Mouse (Mus musculus) hindbrain, embryonic 11.5 days (tissue): ENCODE measurements at regions not wholly inside any gene's neighbourhood (a gene's known extent, or its start where the extent isn't known, plus 50 kb on each side); places are given as distances from the start of the nearest gene placed in this dataset.
"Not testable (repeated sequence)": the region's sequence is repeated elsewhere in the genome, so short reads cannot be mapped to it uniquely, and the experiment has no call there.

Experiments used
- ATAC-seq: fragments of 200-750 bp; cut with Nextera tagmentation; 2 replicates; pipeline ENCODE4 v1.8.0; 2017; ENCODE audit warnings: mild to moderate bottlenecking, moderate TSS enrichment, moderate library complexity; ENCODE audit not compliant: low FRiP score
- DNase-seq: peaks from one replicate; pipeline ENCODE4 v3.0.0-alpha.2; 2015; ENCODE audit warnings: low spot score
- H3K27ac ChIP-seq: fragments of 300-500 bp; sonication (generic); 2 replicates; pipeline ENCODE4 v1.5.1; 2014; ENCODE audit warnings: mild to moderate bottlenecking, low read depth, low read length
- H3K27me3 ChIP-seq: fragments of 300-500 bp; sonication (generic); 2 replicates; pipeline ENCODE4 v1.6.1; 2014; ENCODE audit warnings: mild to moderate bottlenecking, low read length, moderate library complexity, mixed read lengths; ENCODE audit not compliant: control insufficient read depth, insufficient read depth
- H3K36me3 ChIP-seq: fragments of 300-500 bp; sonication (generic); 2 replicates; pipeline ENCODE4 v1.6.1; 2014; ENCODE audit warnings: mild to moderate bottlenecking, low read length, moderate library complexity, mixed read lengths; ENCODE audit not compliant: control insufficient read depth, insufficient read depth
- H3K4me1 ChIP-seq: fragments of 300-500 bp; sonication (generic); replicated peaks from 2 replicates; pipeline ENCODE4 v1.6.1; 2014; ENCODE audit warnings: low read length, mixed read lengths; ENCODE audit not compliant: control insufficient read depth, insufficient read depth
- H3K4me2 ChIP-seq: fragments of 300-500 bp; sonication (generic); replicated peaks from 2 replicates; pipeline ENCODE4 v1.6.1; 2014; ENCODE audit warnings: mild to moderate bottlenecking, low read depth, low read length
- H3K4me3 ChIP-seq: fragments of 300-500 bp; sonication (generic); 2 replicates; pipeline ENCODE4 v1.5.1; 2014; ENCODE audit warnings: low read depth, low read length
- H3K9ac ChIP-seq: fragments of 300-500 bp; sonication (generic); 2 replicates; pipeline ENCODE4 v1.6.1; 2014; ENCODE audit warnings: low read depth, low read length
- H3K9me3 ChIP-seq: fragments of 300-500 bp; sonication (generic); 2 replicates; pipeline ENCODE4 v1.6.1; 2016; ENCODE audit warnings: low read length; ENCODE audit not compliant: control insufficient read depth
- WGBS: fragments of 180-500 bp; shearing (Covaris S2); extraction: QIAGEN DNeasy Blood & Tissue Kit; methylation state at CpG from one replicate; pipeline ENCODE4 v1.1.7; 2014; 5-methylcytosine and 5-hydroxymethylcytosine counted together

GRCm38 (mm10) chr8:89498088-89498695 lies 454.2 kb upstream of the Sall1 start:
- DNase-seq (no peak), ATAC-seq (no peak)
- Histone ChIP-seq H3K9me3 (no peaks in the 10 kb centered on the region), H3K36me3 (no peaks in the 10 kb centered on the region), H3K27ac (no peak overlapping the region), H3K4me2 (no peak overlapping the region), H3K27me3 (no peaks in the 10 kb centered on the region), H3K4me3 (no peak overlapping the region), H3K4me1 (no peaks in the 10 kb centered on the region), H3K9ac (no peak overlapping the region)
- 59% methylated on average over 6 of the region's 6 CpGs for WGBS

- H3K4me3 ChIP-seq, result no peak overlapping the region
- no peak overlapping the region for H3K9ac ChIP-seq
- no peak for ATAC-seq
- H3K27me3 ChIP-seq, result no peaks in the 10 kb centered on the region
- H3K36me3 ChIP-seq, result no peaks in the 10 kb centered on the region
- H3K9me3 ChIP-seq, result no peaks in the 10 kb centered on the region
- H3K4me1 ChIP-seq, result no peaks in the 10 kb centered on the region
- no peak overlapping the region for H3K4me2 ChIP-seq
- H3K27ac ChIP-seq, result no peak overlapping the region
- DNase-seq, result no peak
Observed at GRCm38 (mm10) chr8:89492336-89492735, 448.4 kb upstream of the Sall1 start.

- 63% methylated on average over 1 of the region's 1 CpGs for WGBS
Observed at GRCm38 (mm10) chr8:89482481-89482880, 438.5 kb upstream of the Sall1 start.

GRCm38 (mm10) chr8:89476930-89477329 lies 433.0 kb upstream of the Sall1 start:
- Histone ChIP-seq H3K36me3 (no peaks in the 10 kb centered on the region), H3K4me2 (no peak overlapping the region), H3K27ac (no peak overlapping the region), H3K4me1 (no peaks in the 10 kb centered on the region), H3K27me3 (no peaks in the 10 kb centered on the region), H3K9ac (no peak overlapping the region), H3K9me3 (no peaks in the 10 kb centered on the region), H3K4me3 (no peak overlapping the region)
- WGBS, result 34% methylated on average over 4 of the region's 4 CpGs
- DNase-seq, result peak; percentile 14
- no peak for ATAC-seq

More at GRCm38 (mm10) chr8:89482481-89482880, 438.5 kb upstream of the Sall1 start:
- H3K4me1 ChIP-seq, DNase-seq, H3K36me3 ChIP-seq, H3K4me2 ChIP-seq, H3K9me3 ChIP-seq, H3K27ac ChIP-seq, H3K27me3 ChIP-seq, H3K4me3 ChIP-seq, ATAC-seq, H3K9ac ChIP-seq: not testable (repeated sequence)

- DNase-seq (no peak), ATAC-seq (no peak)
- Histone ChIP-seq H3K4me3 (no peak overlapping the region), H3K4me1 (no peaks in the 10 kb centered on the region), H3K9ac (no peak overlapping the region), H3K27me3 (no peaks in the 10 kb centered on the region), H3K27ac (no peak overlapping the region), H3K4me2 (no peak overlapping the region), H3K9me3 (no peaks in the 10 kb centered on the region), H3K36me3 (no peaks in the 10 kb centered on the region)
- 86% methylated on average over 5 of the region's 5 CpGs for WGBS
Observed at GRCm38 (mm10) chr8:89471116-89471515, 427.2 kb upstream of the Sall1 start.

- Histone ChIP-seq H3K4me3 (no peak overlapping the region), H3K27me3 (no peaks in the 10 kb centered on the region), H3K4me1 (no peaks in the 10 kb centered on the region), H3K9me3 (no peaks in the 10 kb centered on the region), H3K36me3 (no peaks in the 10 kb centered on the region), H3K4me2 (no peak overlapping the region), H3K27ac (no peak overlapping the region), H3K9ac (no peak overlapping the region)
- ATAC-seq (no peak), DNase-seq (no peak)
- 95% methylated on average over 5 of the region's 5 CpGs for WGBS
Observed at GRCm38 (mm10) chr8:89468782-89469220, 424.8 kb upstream of the Sall1 start.

GRCm38 (mm10) chr8:89465211-89465753 lies 421.3 kb upstream of the Sall1 start:
- no peaks in the 10 kb centered on the region for H3K9me3 ChIP-seq
- no peaks in the 10 kb centered on the region for H3K27me3 ChIP-seq
- no peak overlapping the region for H3K9ac ChIP-seq
- WGBS, result 81% methylated on average over 13 of the region's 13 CpGs
- DNase-seq (no peak), ATAC-seq (no peak)
- no peak overlapping the region for H3K4me2 ChIP-seq
- H3K36me3 ChIP-seq, result no peaks in the 10 kb centered on the region
- no peak overlapping the region for H3K4me3 ChIP-seq
- H3K4me1 ChIP-seq, result no peaks in the 10 kb centered on the region
- H3K27ac ChIP-seq, result no peak overlapping the region

- Histone ChIP-seq H3K9me3 (no peaks in the 10 kb centered on the region), H3K4me1 (no peaks in the 10 kb centered on the region), H3K4me3 (no peak overlapping the region), H3K27ac (no peak overlapping the region), H3K4me2 (no peak overlapping the region), H3K36me3 (no peaks in the 10 kb centered on the region), H3K9ac (no peak overlapping the region), H3K27me3 (no peaks in the 10 kb centered on the region)
- 41% methylated on average over 4 of the region's 4 CpGs for WGBS
- DNase-seq (no peak), ATAC-seq (no peak)
Observed at GRCm38 (mm10) chr8:89456517-89456916, 412.6 kb upstream of the Sall1 start.

- H3K4me1 ChIP-seq, result no peaks in the 10 kb centered on the region
- H3K27ac ChIP-seq, result no peak overlapping the region
- WGBS, result 81% methylated on average over 5 of the region's 5 CpGs
- no peaks in the 10 kb centered on the region for H3K36me3 ChIP-seq
- H3K9me3 ChIP-seq, result no peaks in the 10 kb centered on the region
- ATAC-seq (no peak), DNase-seq (no peak)
- H3K9ac ChIP-seq, result no peak overlapping the region
- H3K4me2 ChIP-seq, result no peak overlapping the region
- no peaks in the 10 kb centered on the region for H3K27me3 ChIP-seq
- H3K4me3 ChIP-seq, result no peak overlapping the region
Observed at GRCm38 (mm10) chr8:89455731-89456130, 411.8 kb upstream of the Sall1 start.
